Mouse (Mus musculus) small intestine, adult 2 months (tissue): ENCODE measurements at regions not wholly inside any gene's neighbourhood (a gene's known extent, or its start where the extent isn't known, plus 50 kb on each side); places are given as distances from the start of the nearest gene placed in this dataset.

ENCODE experiments used
- H3K27ac ChIP-seq: fragments of 200-500 bp; 2 replicates; pipeline ENCODE4 v1.5.1; 2012; ENCODE audit warnings: low read depth, low read length, control low read depth, inconsistent platforms; ENCODE audit not compliant: insufficient read depth
- H3K27me3 ChIP-seq: fragments of 200-500 bp; 2 replicates; pipeline ENCODE4 v1.6.1; 2012; ENCODE audit warnings: mild to moderate bottlenecking, moderate library complexity, low read length, inconsistent platforms; ENCODE audit not compliant: control insufficient read depth, insufficient read depth
- H3K36me3 ChIP-seq: fragments of 200-500 bp; 2 replicates; pipeline ENCODE4 v1.6.1; 2012; ENCODE audit warnings: mild to moderate bottlenecking, low read length, control low read depth, inconsistent platforms; ENCODE audit not compliant: control insufficient read depth, insufficient read depth
- H3K4me1 ChIP-seq: fragments of 200-500 bp; 2 replicates; pipeline ENCODE4 v1.6.1; 2012; ENCODE audit warnings: low read length, inconsistent platforms, mixed read lengths; ENCODE audit not compliant: control insufficient read depth, insufficient read depth, insufficient read length
- H3K4me3 ChIP-seq: fragments of 200-500 bp; 2 replicates; pipeline ENCODE4 v1.5.1; 2012; ENCODE audit warnings: low read depth, mild to moderate bottlenecking, control low read depth, inconsistent platforms, low read length, moderate library complexity
- CTCF ChIP-seq: fragments of 200-500 bp; IDR thresholded peaks from 2 replicates; pipeline ENCODE4 v1.5.1; 2012; ENCODE audit warnings: low read depth, mild to moderate bottlenecking, control low read depth, inconsistent platforms, low read length, moderate library complexity, mixed read lengths; ENCODE audit not compliant: insufficient replicate concordance, insufficient read length; ENCODE audit errors: extremely low read depth
- POLR2A ChIP-seq: fragments of 200-500 bp; IDR thresholded peaks from 2 replicates; pipeline ENCODE4 v1.6.1; 2012; ENCODE audit warnings: low read depth, mild to moderate bottlenecking, control low read depth, inconsistent platforms, low read length, moderate library complexity
- WGBS: fragments of 180-500 bp; shearing (Covaris S2); methylation state at CpG from one replicate; pipeline ENCODE4 v1.1.7; 2018; 5-methylcytosine and 5-hydroxymethylcytosine counted together

DNA sequence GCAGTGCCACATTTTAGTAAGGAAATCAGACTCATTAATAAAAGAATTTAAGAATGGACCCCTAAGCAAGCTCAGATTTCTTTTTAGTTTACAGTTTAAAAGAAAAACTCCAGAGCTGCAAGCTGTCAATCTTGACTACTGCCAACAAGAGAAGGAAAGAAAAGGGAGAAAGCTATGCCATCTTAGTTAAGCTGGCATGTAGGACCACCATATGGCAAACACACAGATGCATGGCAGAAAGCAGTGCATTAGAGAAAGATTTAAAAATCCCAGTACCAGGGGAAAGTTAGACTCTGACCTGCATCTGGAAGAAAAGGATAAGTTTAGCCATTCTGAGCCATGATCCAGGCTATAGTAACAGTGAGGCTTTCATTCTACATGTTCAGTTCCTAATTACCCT, 3300.8 kb upstream of the Gm7489 start:
- no peak overlapping the region for H3K4me3 ChIP-seq
- TF ChIP-seq POLR2A (no peak), CTCF (no peak)
- no peak overlapping the region for H3K27ac ChIP-seq
- no peaks in the 10 kb centered on the region for H3K27me3 ChIP-seq
- H3K36me3 ChIP-seq, result no peaks in the 10 kb centered on the region
- H3K4me1 ChIP-seq, result no peaks in the 10 kb centered on the region

DNA sequence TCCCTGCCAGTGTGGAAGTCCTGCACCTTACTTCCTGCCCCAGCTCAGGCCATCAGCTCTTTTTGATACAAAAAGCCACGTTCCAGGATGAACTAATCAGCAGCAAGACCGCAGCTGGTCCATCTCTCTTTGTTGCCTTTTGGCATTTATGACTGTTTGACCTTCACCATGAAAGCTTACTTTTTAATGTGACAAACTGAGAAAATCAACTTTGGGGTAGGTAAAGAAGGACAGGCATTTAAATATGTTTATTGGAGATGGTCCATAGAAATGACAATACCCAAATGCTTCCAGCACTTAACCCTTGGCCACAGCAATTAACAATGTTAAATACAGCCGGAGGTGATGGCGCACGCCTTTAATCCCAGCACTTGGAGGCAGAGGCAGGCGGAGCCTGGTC, 3299.2 kb upstream of the Gm7489 start:
- no peak for TF ChIP-seq CTCF
- no peak for TF ChIP-seq POLR2A
- Histone ChIP-seq H3K4me1 (no peaks in the 10 kb centered on the region), H3K27me3 (no peaks in the 10 kb centered on the region), H3K36me3 (no peaks in the 10 kb centered on the region), H3K4me3 (no peak overlapping the region), H3K27ac (no peak overlapping the region)
- 78% methylated on average over 6 of the region's 6 CpGs for WGBS
